Mouse (Mus musculus): ENCODE measurements around the gene Inka1. TPM values are rescaled to one million over a fixed set of nuclear protein-coding genes. Genes with fewer than 3 reads are reported as not detected.
A peak's percentile ranks its signal among the peaks of the same experiment; 100 is the strongest.

The Inka1 gene
- polyA plus RNA-seq, 1 experiment from 2014 or later, result 90.4 TPM

DNA sequence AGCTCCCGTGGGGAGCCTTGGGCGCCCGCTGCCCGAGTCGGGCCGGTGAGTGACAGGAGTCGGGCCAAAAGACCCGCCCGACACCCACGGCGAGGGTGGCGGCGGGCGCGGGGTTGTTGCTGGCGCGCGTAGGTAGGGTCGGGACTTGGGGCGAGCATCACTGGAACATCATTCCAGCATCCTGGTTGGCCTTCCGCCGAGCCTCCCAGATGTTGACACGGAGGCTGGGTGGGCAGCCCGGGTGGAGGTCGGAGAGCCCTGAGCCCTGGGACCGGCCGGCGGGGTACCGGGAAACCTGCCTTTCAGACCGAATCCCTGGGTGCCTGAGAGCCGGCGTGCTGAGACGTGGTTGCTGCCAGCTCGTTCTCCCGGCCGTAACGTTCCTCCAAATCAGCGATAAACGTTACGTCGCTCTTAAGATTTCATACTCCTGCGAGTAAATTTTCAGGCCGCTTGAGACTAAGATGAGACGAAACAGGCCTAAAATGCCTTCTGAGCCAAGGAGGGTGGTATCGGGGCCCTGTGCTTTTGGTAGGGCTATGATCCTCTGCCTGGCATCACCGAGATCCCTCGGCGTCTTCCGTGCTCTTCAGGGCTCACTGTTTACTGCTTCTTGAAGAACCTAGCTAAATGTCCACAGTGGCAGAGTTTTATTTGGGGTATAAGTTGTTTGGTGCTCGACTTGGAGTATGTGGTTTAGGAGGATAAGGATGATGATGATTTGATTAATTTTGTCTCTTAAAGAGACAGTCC lies 17.3 kb upstream of the Inka1 start:
- H3K27me3 ChIP-seq, result no peaks in the 10 kb centered on the region
- H3K4me2 ChIP-seq (replicated peaks), result peak overlapping the region; percentile 63
- WGBS, result under 1% methylated on average over 50 of the region's 50 CpGs
- peaks cover 26% of the 10 kb centered on the region for H3K4me1 ChIP-seq
- H3K36me3 ChIP-seq, result no peaks in the 10 kb centered on the region
- H3K4me3 ChIP-seq (replicated peaks), result peak overlapping the region; percentile 100
- H3K9me3 ChIP-seq (replicated peaks), result no peaks in the 10 kb centered on the region
- ATAC-seq (ENCODE audit: insufficient number of reproducible peaks, low FRiP score, low TSS enrichment, low read depth), result peak; percentile 25
- H3K9ac ChIP-seq, result peak overlapping the region; percentile 99
- H3K27ac ChIP-seq (replicated peaks), result peak overlapping the region; percentile 96

DNA sequence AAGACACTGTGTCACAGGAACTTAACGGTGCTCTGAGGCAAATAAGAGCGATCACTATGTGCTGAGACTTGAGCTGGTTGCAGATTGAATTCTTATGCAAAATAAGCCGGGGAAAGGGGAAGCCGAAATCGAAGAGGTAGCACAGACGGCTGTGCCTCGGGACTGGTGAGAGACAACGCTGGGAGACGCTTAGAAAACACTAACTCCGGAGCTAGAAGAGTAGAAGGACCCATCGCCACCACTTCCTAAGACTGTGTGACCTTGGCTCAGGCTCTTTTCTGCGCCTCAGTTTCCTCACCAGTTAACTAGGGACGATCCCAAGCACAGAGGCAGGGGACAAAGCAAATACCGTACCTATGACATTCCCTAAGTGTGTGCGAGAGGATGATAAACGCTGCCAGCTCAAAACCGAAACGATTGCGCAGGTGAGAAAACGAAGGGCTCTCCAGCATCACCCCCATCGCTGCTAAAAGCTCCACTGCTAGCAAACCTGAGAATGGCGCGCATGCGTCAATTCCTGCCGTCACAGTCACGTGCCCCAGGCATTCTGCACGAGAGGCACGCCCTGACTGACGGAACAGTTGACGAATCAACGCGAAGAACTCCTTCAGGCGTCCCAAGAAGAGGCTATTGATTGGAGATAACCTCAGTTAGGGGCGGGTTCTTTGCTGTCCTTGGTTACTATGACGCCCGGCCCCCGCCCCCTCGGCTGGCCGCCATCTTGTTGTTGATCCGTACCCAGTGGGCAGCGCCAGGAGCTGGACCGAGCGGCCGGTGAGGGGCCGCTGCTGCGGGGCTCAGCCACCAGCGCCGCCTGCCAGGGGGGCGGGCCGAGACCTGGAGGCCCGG lies 16.5 kb upstream of the Inka1 start, which contains the start of gene Ip6k1:
TSS of gene Ip6k1 (plus strand) at position 580 of the 849 bp plus-strand sequence.
- Histone ChIP-seq H3K9ac (peak within 1 kb of the TSS; percentile 99), H3K9me3 (replicated peaks) (no peaks in the 10 kb centered on the region), H3K4me1 (peaks cover 26% of the 10 kb centered on the region), H3K4me2 (replicated peaks) (peak within 1 kb of the TSS; percentile 80), H3K36me3 (no peaks in the 10 kb centered on the region), H3K27me3 (no peaks in the 10 kb centered on the region), H3K27ac (replicated peaks) (peak within 1 kb of the TSS; percentile 96), H3K4me3 (replicated peaks) (peak within 1 kb of the TSS; percentile 100)
- under 1% methylated on average over 51 of the region's 51 CpGs for WGBS
- peak; percentile 100 for ATAC-seq (ENCODE audit: insufficient number of reproducible peaks, low FRiP score, low TSS enrichment, low read depth)

DNA sequence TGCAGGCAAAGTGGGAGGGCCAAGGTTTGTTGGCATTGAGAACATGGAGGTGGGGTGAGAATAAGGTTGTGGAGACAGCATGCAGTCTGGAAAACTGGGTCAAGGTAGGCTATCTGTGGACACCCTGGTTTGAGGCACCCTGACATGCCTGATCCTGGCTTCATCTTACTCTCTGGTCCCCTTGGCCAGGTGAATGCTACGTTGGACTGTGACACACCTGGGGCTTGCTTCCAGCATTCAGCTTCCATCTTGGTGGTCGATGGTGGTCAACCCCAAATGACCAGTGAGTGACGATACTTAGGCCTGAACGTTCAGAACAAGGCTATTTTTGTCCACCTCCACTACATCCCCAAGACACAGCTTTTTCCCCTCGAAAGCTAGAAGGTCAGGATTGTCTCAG lies 10.4 kb upstream of the Inka1 start, which contains the start of gene Gm20662:
TSS of gene Gm20662 (plus strand) at position 301 of the 400 bp plus-strand sequence.
- Histone ChIP-seq H3K9me3 (replicated peaks) (no peaks in the 10 kb centered on the region), H3K4me2 (replicated peaks) (no peak within 1 kb of the TSS), H3K27me3 (no peaks in the 10 kb centered on the region), H3K4me1 (no peaks in the 10 kb centered on the region), H3K36me3 (no peaks in the 10 kb centered on the region), H3K27ac (replicated peaks) (no peak within 1 kb of the TSS), H3K4me3 (replicated peaks) (no peak within 1 kb of the TSS), H3K9ac (no peak within 1 kb of the TSS)
- ATAC-seq (ENCODE audit: insufficient number of reproducible peaks, low FRiP score, low TSS enrichment, low read depth), result no peak
- WGBS, result 91% methylated on average over 5 of the region's 5 CpGs

DNA sequence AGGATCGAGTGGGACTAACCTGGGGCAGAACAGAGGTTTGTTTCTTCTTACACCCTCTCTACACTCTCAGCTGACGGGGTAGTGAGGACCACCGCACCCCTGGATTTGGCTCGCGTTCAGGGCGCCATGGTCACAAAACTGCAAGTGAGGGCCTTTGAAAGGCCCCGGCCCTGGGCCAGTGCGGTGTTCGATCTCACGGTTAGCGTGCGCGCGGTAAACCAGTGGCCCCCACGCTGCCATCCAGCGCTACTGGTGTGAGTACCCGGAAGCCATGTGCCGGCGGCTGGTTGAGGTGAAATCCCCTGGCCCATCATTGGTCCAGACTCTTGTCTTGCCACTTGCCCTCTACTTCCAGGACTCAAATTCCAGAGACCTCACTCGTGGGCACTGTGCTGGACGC lies 9.8 kb upstream of the Inka1 start:
- no peaks in the 10 kb centered on the region for H3K36me3 ChIP-seq
- ATAC-seq (ENCODE audit: insufficient number of reproducible peaks, low FRiP score, low TSS enrichment, low read depth), result no peak
- H3K9me3 ChIP-seq (replicated peaks), result no peaks in the 10 kb centered on the region
- no peaks in the 10 kb centered on the region for H3K27me3 ChIP-seq
- WGBS, result 91% methylated on average over 21 of the region's 21 CpGs
- no peaks in the 10 kb centered on the region for H3K4me1 ChIP-seq
- H3K9ac ChIP-seq, result no peak overlapping the region
- H3K27ac ChIP-seq (replicated peaks), result no peak overlapping the region
- no peak overlapping the region for H3K4me3 ChIP-seq (replicated peaks)
- H3K4me2 ChIP-seq (replicated peaks), result no peak overlapping the region

DNA sequence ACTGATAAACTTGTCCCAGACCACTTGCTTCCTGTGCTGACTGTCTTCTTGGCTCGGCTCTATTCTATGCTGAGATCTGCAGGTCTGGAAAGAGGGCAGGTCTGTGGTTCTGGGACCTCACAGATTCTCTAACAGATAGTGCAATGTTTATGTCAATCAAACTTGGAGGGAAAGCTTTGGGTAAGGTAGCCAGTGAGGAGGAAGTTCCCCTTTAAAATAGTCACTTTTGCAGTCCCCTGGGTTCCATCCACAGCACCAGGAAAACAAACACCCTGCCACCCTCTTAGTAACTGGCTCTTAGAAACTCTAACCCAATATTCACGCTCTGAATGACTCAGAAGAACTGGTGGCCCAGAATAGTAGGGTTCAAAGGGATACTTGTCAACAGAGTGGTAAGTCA lies 8.8 kb upstream of the Inka1 start:
- H3K27ac ChIP-seq (replicated peaks), result no peak overlapping the region
- WGBS, result 51% methylated on average over 2 of the region's 2 CpGs
- ATAC-seq (ENCODE audit: insufficient number of reproducible peaks, low FRiP score, low TSS enrichment, low read depth), result no peak
- no peak overlapping the region for H3K4me2 ChIP-seq (replicated peaks)
- H3K9ac ChIP-seq, result no peak overlapping the region
- no peaks in the 10 kb centered on the region for H3K9me3 ChIP-seq (replicated peaks)
- H3K4me1 ChIP-seq, result no peaks in the 10 kb centered on the region
- H3K4me3 ChIP-seq (replicated peaks), result no peak overlapping the region
- no peaks in the 10 kb centered on the region for H3K27me3 ChIP-seq
- no peaks in the 10 kb centered on the region for H3K36me3 ChIP-seq

DNA sequence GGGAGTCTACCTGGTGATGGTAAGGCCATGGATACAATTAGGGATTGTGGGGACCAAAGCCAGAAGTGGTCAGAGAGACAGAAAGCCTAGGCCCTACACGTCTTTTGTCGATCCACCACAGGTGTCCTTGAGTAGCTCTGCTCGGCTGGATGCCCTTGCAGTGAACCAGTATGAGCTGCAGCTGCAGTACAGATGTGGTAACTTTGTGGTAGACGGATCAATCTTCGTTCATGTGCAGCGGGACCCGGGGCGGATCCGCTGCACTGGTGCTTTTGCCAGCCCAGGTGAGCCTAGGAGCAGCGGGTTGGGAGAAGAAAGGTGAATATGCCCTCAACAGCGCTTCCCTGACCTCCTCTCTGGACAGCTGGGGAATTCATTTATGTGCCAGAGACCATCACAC lies 7.3 kb upstream of the Inka1 start:
- Histone ChIP-seq H3K27ac (replicated peaks) (no peak overlapping the region), H3K9ac (no peak overlapping the region), H3K36me3 (no peaks in the 10 kb centered on the region), H3K27me3 (no peaks in the 10 kb centered on the region), H3K4me3 (replicated peaks) (no peak overlapping the region), H3K4me1 (0 out of 2 replicates have a peak, but pooled peaks cover 1% of the 10 kb centered on the region), H3K4me2 (replicated peaks) (no peak overlapping the region), H3K9me3 (replicated peaks) (no peaks in the 10 kb centered on the region)
- WGBS, result 73% methylated on average over 11 of the region's 11 CpGs
- ATAC-seq (ENCODE audit: insufficient number of reproducible peaks, low FRiP score, low TSS enrichment, low read depth), result no peak

DNA sequence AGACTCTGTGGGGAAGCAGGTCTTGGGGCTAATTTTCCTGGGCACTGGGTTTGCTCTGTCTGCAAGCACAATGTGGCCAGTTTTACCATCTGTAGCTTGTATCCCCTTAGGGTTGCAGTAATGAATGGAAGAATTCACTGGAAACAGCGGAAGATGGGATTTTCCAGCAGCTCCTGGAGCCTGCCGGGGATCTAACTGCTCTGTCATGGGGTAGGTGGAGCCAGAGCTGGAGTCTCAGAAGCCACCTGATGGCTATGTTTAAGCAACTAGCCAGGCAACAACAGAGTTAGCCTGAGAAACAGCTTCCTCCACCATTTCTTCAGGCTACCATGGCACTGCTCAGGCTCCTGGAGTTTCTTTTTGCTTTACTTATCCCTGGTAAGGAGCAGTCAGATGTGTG lies 6.5 kb upstream of the Inka1 start, which contains the start of gene Cdhr4:
TSS of gene Cdhr4 (plus strand) at position 301 of the 400 bp plus-strand sequence.
- H3K9me3 ChIP-seq (replicated peaks), result no peaks in the 10 kb centered on the region
- 0 out of 2 replicates have a peak, but pooled peaks cover 4% of the 10 kb centered on the region for H3K4me1 ChIP-seq
- no peak within 1 kb of the TSS for H3K4me3 ChIP-seq (replicated peaks)
- no peak within 1 kb of the TSS for H3K4me2 ChIP-seq (replicated peaks)
- no peak within 1 kb of the TSS for H3K9ac ChIP-seq
- no peak for ATAC-seq (ENCODE audit: insufficient number of reproducible peaks, low FRiP score, low TSS enrichment, low read depth)
- H3K36me3 ChIP-seq, result no peaks in the 10 kb centered on the region
- 17% methylated on average over 2 of the region's 2 CpGs for WGBS
- H3K27me3 ChIP-seq, result no peaks in the 10 kb centered on the region
- no peak within 1 kb of the TSS for H3K27ac ChIP-seq (replicated peaks)

DNA sequence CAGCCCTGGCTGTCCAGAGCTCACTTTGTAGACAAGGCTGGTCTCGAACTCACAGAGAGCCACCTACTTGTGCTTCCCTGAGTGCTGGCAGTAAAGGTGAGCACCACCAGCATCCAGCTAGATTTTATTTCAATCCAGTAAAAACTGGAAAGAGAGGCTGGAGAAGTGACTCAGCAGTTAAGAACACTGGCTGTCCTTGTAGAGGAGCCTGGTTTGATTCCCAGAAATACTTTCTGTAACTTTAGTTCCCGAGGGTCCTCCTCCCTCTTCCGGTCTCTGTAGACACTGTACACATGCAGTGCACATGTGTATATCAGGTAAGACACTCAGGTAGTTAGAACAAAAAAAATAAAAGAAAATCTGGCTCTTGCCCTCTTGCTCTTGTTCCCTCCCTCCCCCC lies 2.3 kb upstream of the Inka1 start:
- H3K9ac ChIP-seq, result no peak overlapping the region
- no peak overlapping the region for H3K27ac ChIP-seq (replicated peaks)
- WGBS, result 46% methylated on average over 3 of the region's 3 CpGs
- H3K9me3 ChIP-seq (replicated peaks), result no peaks in the 10 kb centered on the region
- H3K27me3 ChIP-seq, result no peaks in the 10 kb centered on the region
- no peaks in the 10 kb centered on the region for H3K36me3 ChIP-seq
- H3K4me2 ChIP-seq (replicated peaks), result no peak overlapping the region
- peaks cover 31% of the 10 kb centered on the region for H3K4me1 ChIP-seq
- no peak overlapping the region for H3K4me3 ChIP-seq (replicated peaks)
- no peak for ATAC-seq (ENCODE audit: insufficient number of reproducible peaks, low FRiP score, low TSS enrichment, low read depth)

DNA sequence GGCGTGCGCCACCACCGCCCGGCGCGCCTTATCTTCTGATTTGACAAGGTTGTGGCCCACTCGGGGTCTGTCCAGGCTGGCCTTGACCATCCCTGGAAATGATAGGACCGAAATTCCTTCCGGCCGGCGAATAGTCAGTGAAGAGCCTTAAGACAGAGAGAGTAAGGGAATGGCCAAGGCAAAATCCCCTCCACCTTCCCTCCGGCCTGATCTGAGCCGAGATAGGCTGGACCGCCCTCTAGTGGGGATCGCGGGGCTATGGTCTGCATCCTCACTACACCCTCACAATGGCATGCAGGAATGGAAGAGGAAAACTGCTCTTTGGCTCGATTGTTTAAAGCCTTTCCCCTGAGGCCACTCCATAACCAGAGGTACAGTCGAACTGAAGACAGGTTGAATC lies 697 bp upstream of the Inka1 start:
- H3K4me1 ChIP-seq, result peaks cover 47% of the 10 kb centered on the region
- H3K27ac ChIP-seq (replicated peaks), result peak overlapping the region; percentile 98; the same call in 1 of the 2 replicates

DNA sequence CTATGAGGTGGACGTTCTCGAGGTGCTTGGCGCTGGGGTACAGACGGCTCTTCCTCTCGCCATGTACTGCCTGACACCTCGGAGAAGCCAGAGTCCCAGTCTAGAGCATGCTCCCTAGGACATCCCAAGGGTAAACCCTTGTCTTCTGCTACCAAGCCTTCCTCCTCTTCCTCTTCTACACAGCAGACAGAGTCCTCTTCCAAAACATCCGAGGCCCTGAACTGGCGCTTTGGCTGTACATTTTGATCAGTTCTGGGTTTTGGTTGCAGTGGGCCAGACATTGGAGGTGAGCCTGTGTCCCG lies 974 bp downstream of the Inka1 start:
- Histone ChIP-seq H3K4me1 (peaks cover 63% of the 10 kb centered on the region), H3K9me3 (replicated peaks) (no peaks in the 10 kb centered on the region), H3K36me3 (no peaks in the 10 kb centered on the region), H3K9ac (peak overlapping the region; percentile 61), H3K27me3 (no peaks in the 10 kb centered on the region), H3K4me3 (replicated peaks) (peak overlapping the region; percentile 84), H3K27ac (replicated peaks) (peak overlapping the region; percentile 98), H3K4me2 (replicated peaks) (peak overlapping the region; percentile 80)
- ATAC-seq (ENCODE audit: insufficient number of reproducible peaks, low FRiP score, low TSS enrichment, low read depth), result no peak
- 18% methylated on average over 9 of the region's 9 CpGs for WGBS

More for the DNA sequence above, 697 bp upstream of the Inka1 start:
- no peaks in the 10 kb centered on the region for H3K9me3 ChIP-seq (replicated peaks)
- peak overlapping the region; percentile 84 for H3K4me3 ChIP-seq (replicated peaks)
- H3K36me3 ChIP-seq, result no peaks in the 10 kb centered on the region
- ATAC-seq (ENCODE audit: insufficient number of reproducible peaks, low FRiP score, low TSS enrichment, low read depth), result no peak
- H3K27me3 ChIP-seq, result no peaks in the 10 kb centered on the region
- 6% methylated on average over 18 of the region's 18 CpGs for WGBS
- peak overlapping the region; percentile 80 for H3K4me2 ChIP-seq (replicated peaks)
- H3K9ac ChIP-seq, result no peak overlapping the region

DNA sequence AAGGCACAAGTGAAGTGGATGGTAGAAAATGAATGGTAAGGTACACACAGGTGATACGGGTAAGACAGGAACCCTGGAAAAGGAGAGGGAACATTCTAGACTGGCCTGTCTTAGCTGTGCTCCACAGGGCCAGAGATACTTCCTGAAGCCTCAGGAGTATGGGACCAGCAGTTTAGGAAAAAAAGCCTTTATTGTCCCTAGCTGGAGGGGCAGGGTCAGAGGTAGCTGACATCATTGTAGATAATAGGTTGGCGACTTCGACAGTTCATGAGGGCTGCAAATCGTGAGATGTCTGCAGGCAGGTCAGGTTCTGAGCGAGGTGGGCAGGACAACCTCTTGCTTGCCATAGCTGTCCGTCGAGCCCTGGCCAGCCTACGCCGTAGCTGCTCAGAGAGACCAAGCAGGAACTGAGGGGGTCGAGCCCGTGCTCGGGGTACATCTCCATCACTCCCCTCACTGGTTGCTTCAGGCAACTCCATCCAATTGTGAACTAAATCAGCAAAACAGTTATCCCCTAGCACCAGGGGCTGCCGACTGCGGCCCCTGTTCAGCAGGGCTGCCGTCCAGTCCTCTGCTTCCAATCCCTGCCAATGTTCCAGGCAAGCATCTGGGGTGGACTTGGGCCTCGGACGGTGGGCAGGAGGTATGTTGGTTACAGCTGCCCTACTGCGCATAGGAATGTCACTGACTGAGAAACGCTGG lies 1.5 kb downstream of the Inka1 start:
- peak overlapping the region; percentile 61 for H3K9ac ChIP-seq
- H3K4me2 ChIP-seq (replicated peaks), result peak overlapping the region; percentile 80
- peak overlapping the region; percentile 84 for H3K4me3 ChIP-seq (replicated peaks)
- no peaks in the 10 kb centered on the region for H3K9me3 ChIP-seq (replicated peaks)
- peaks cover 63% of the 10 kb centered on the region for H3K4me1 ChIP-seq
- no peak for ATAC-seq (ENCODE audit: insufficient number of reproducible peaks, low FRiP score, low TSS enrichment, low read depth)
- peak overlapping the region; percentile 98 for H3K27ac ChIP-seq (replicated peaks)
- no peaks in the 10 kb centered on the region for H3K36me3 ChIP-seq
- 23% methylated on average over 19 of the region's 19 CpGs for WGBS
- no peaks in the 10 kb centered on the region for H3K27me3 ChIP-seq
